Mouse (Mus musculus): Measurements from ENCODE around the gene Arid4a.

- no peak for TF ChIP-seq CTCF (IDR thresholded peaks at IDR 0.05; ENCODE audit: insufficient read depth, low read depth, low read length)
- TF ChIP-seq POLR2A (IDR thresholded peaks at IDR 0.05; ENCODE audit: insufficient read depth, low read depth, low read length): no peak
Measured at GRCm38 (mm10) chr12:71113074-71113473, 97.3 kb downstream of the Arid4a start.
